Mouse (Mus musculus): ENCODE measurements around the gene Ncf1.

Ncf1 gene

DNA sequence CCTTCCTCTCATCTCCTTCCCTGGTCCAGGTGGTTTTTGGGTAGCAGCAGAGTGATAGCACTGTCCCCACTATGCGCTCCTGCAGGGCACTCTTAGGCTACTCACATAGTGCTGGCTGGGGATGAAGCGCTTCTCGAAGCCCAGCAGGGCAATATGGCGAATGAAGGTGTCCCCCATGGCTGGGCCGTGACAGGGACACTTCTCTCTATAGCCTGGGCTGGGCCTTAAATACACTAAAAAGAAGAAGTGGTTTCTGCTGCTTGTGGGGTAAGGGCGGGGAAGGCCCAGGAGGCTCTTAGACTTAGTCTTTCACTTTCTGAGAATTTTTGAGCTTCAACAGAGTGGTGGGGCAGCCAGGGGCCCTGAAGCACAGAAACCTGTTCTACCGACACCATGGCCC, at the start of gene Ncf1:
Gene Ncf1, minus strand, starts transcription at position 235 of the 400 bp plus-strand sequence.
- Histone ChIP-seq H3K36me3 (ENCODE audit: insufficient read depth, low read length) (no peaks in the 10 kb centered on the region), H3K27me3 (ENCODE audit: insufficient read depth, low read length) (peaks cover 16% of the 10 kb centered on the region), H3K4me1 (replicated peaks; ENCODE audit: low read depth, low read length) (peaks cover 70% of the 10 kb centered on the region), H3K9me3 (ENCODE audit: low read length) (no peaks in the 10 kb centered on the region), H3K4me3 (replicated peaks; ENCODE audit: low read length) (no peak within 1 kb of the TSS)
- TF ChIP-seq POU5F1 (IDR thresholded peaks at IDR 0.05; ENCODE audit: borderline replicate concordance, low read length) (no peak), NANOG (IDR thresholded peaks at IDR 0.05; ENCODE audit: borderline replicate concordance, low read length) (no peak), CTCF (conservative IDR thresholded peaks at IDR 0.05; ENCODE audit: low read length) (no peak)

DNA sequence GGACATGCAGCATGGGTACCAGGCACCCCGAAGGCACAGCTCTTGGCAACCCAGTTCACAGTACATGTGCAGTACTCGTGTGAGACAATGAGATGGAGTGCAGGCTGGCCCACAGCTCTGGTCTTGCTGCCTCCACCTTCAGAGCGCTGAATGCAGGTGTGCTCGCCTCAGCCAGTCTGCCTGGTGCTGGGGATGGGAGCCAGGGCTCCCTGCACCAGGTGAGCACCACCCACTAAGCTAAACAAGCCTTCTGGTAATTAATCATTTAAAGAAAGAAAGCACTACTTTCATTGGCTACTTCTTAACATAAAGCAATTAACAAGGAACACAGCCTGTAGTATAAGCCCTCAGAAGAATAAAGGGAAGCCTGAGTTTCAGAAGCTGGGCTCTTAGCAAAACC, 47.7 kb upstream of the Ncf1 start:
- Histone ChIP-seq H3K9me3 (ENCODE audit: low read length) (no peaks in the 10 kb centered on the region), H3K4me3 (replicated peaks; ENCODE audit: low read length) (no peak overlapping the region), H3K36me3 (ENCODE audit: insufficient read depth, low read length) (peaks cover 93% of the 10 kb centered on the region), H3K4me1 (replicated peaks; ENCODE audit: low read depth, low read length) (peaks cover 72% of the 10 kb centered on the region), H3K27me3 (ENCODE audit: insufficient read depth, low read length) (no peaks in the 10 kb centered on the region)
- TF ChIP-seq POU5F1 (IDR thresholded peaks at IDR 0.05; ENCODE audit: borderline replicate concordance, low read length): no peak
- no peak for TF ChIP-seq CTCF (conservative IDR thresholded peaks at IDR 0.05; ENCODE audit: low read length)
- no peak for TF ChIP-seq NANOG (IDR thresholded peaks at IDR 0.05; ENCODE audit: borderline replicate concordance, low read length)

DNA sequence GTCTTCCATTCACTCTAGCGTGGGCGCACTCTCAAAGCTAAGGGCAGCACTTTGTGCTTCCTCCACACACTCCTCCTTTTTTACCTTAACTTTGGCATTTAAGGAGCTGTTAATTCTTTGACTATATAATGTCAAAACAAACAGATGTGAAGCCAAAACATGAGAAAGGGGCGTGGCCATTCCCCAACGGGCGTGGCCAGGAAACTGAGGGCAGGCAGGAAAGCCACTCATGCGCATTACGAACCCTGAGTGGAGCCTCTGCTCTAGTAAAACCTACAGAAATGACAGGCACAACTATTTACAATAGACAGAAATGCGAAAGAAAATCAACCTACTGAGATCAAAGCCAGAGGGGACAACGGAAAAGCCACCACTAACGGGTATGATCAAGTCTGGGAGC, 46.1 kb upstream of the Ncf1 start:
- TF ChIP-seq POU5F1 (IDR thresholded peaks at IDR 0.05; ENCODE audit: borderline replicate concordance, low read length) (no peak), NANOG (IDR thresholded peaks at IDR 0.05; ENCODE audit: borderline replicate concordance, low read length) (no peak), CTCF (conservative IDR thresholded peaks at IDR 0.05; ENCODE audit: low read length) (no peak)
- H3K27me3 ChIP-seq (ENCODE audit: insufficient read depth, low read length): no peaks in the 10 kb centered on the region
- peaks cover 77% of the 10 kb centered on the region for H3K4me1 ChIP-seq (replicated peaks; ENCODE audit: low read depth, low read length)
- H3K9me3 ChIP-seq (ENCODE audit: low read length): no peaks in the 10 kb centered on the region
- 0 out of 2 replicates have a peak overlapping the region, but pooled peaks have one; percentile 26 for H3K4me3 ChIP-seq (replicated peaks; ENCODE audit: low read length)
- peaks cover 97% of the 10 kb centered on the region for H3K36me3 ChIP-seq (ENCODE audit: insufficient read depth, low read length)

DNA sequence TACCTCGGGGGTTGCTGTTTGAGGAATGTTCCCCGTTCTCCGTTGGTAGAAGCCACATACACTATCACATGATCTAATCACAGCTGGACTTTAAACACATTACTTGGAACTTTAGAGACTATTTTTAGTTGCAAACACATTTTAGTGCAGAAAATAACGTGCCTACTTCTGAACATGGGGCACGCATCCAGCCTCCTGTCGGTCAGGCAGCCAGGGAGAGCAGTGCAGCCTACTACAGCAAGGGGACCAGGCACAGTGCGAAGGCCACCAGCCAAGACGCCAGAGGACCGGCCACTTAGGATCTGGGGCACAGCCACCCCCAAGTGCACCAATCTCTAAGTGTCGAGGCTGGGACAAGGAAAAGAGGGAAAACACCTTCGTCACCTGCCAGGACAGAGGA, 45.6 kb upstream of the Ncf1 start:
- Histone ChIP-seq H3K4me3 (replicated peaks; ENCODE audit: low read length) (0 out of 2 replicates have a peak overlapping the region, but pooled peaks have one; percentile 26), H3K9me3 (ENCODE audit: low read length) (no peaks in the 10 kb centered on the region), H3K27me3 (ENCODE audit: insufficient read depth, low read length) (no peaks in the 10 kb centered on the region), H3K4me1 (replicated peaks; ENCODE audit: low read depth, low read length) (peaks cover 79% of the 10 kb centered on the region), H3K36me3 (ENCODE audit: insufficient read depth, low read length) (peaks cover 97% of the 10 kb centered on the region)
- no peak for TF ChIP-seq CTCF (conservative IDR thresholded peaks at IDR 0.05; ENCODE audit: low read length)
- TF ChIP-seq NANOG (IDR thresholded peaks at IDR 0.05; ENCODE audit: borderline replicate concordance, low read length): no peak
- TF ChIP-seq POU5F1 (IDR thresholded peaks at IDR 0.05; ENCODE audit: borderline replicate concordance, low read length): no peak

DNA sequence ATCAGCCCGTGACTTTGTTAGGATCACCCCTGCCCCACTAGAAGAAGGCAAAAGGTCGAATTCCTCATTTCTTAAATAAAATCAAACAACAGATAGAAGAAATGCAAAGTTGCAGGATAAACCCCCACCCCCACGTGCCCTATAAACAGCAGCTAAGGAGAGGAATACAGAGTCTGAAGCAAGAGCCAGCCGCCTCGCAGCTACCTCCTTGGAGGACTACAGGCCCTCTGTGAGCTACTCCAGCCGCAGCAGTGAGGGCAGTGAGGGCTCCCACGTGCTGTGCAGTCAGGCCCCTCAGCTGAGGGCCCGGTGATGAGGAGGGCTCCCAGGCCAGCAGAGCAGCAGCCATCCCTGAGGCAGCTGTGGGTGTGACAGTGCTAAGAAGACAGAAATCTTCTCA, 44.3 kb upstream of the Ncf1 start:
- TF ChIP-seq CTCF (conservative IDR thresholded peaks at IDR 0.05; ENCODE audit: low read length): no peak
- no peak for TF ChIP-seq NANOG (IDR thresholded peaks at IDR 0.05; ENCODE audit: borderline replicate concordance, low read length)
- no peak for TF ChIP-seq POU5F1 (IDR thresholded peaks at IDR 0.05; ENCODE audit: borderline replicate concordance, low read length)
- Histone ChIP-seq H3K4me1 (replicated peaks; ENCODE audit: low read depth, low read length) (peaks cover 80% of the 10 kb centered on the region), H3K36me3 (ENCODE audit: insufficient read depth, low read length) (peaks cover 97% of the 10 kb centered on the region), H3K4me3 (replicated peaks; ENCODE audit: low read length) (no peak overlapping the region), H3K27me3 (ENCODE audit: insufficient read depth, low read length) (no peaks in the 10 kb centered on the region), H3K9me3 (ENCODE audit: low read length) (no peaks in the 10 kb centered on the region)

DNA sequence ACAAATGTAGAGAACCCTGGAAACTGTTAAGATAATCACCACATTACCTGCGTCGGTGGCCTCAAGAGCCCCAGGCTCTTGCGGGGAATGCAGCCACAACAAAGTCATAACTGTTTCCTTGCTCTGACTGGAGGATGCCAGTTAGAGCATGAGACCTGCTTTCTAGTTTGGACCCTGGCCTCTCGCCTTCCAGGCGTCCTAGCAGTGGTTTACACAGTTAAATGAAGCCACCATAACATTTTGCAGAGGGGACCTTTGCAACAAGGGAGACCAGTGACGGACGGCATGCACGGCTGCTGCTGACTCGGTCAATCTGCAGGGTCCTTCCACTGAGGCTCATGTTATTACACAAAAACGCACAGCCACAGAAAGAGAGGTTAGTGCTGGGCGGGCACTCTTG, 43.3 kb upstream of the Ncf1 start:
- Histone ChIP-seq H3K4me3 (replicated peaks; ENCODE audit: low read length) (no peak overlapping the region), H3K4me1 (replicated peaks; ENCODE audit: low read depth, low read length) (peaks cover 80% of the 10 kb centered on the region), H3K36me3 (ENCODE audit: insufficient read depth, low read length) (peaks cover 99% of the 10 kb centered on the region), H3K27me3 (ENCODE audit: insufficient read depth, low read length) (no peaks in the 10 kb centered on the region), H3K9me3 (ENCODE audit: low read length) (no peaks in the 10 kb centered on the region)
- TF ChIP-seq NANOG (IDR thresholded peaks at IDR 0.05; ENCODE audit: borderline replicate concordance, low read length) (no peak), CTCF (conservative IDR thresholded peaks at IDR 0.05; ENCODE audit: low read length) (no peak), POU5F1 (IDR thresholded peaks at IDR 0.05; ENCODE audit: borderline replicate concordance, low read length) (no peak)

DNA sequence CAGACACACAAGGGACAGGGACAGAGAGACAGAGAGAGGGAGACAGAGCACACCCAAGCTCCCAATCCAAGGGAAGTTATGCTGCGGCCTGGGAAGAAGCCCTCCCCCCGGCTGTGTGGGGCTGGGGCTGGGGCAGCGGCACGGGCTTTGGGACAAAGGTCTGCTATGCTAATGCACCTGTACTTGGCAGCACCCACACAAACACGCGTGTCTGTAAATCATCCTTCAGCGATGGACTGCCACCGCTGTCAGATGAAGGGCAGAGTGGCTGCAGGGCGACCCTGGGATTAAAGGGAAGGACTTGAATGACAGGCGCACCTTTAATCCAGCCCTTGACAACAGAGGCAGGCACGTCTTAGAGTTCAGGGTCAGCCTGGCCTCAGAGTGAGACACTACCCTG, 42.0 kb upstream of the Ncf1 start:
- peaks cover 80% of the 10 kb centered on the region for H3K4me1 ChIP-seq (replicated peaks; ENCODE audit: low read depth, low read length)
- no peaks in the 10 kb centered on the region for H3K9me3 ChIP-seq (ENCODE audit: low read length)
- H3K27me3 ChIP-seq (ENCODE audit: insufficient read depth, low read length): no peaks in the 10 kb centered on the region
- no peak overlapping the region for H3K4me3 ChIP-seq (replicated peaks; ENCODE audit: low read length)
- peaks cover 94% of the 10 kb centered on the region for H3K36me3 ChIP-seq (ENCODE audit: insufficient read depth, low read length)
- TF ChIP-seq CTCF (conservative IDR thresholded peaks at IDR 0.05; ENCODE audit: low read length) (no peak), POU5F1 (IDR thresholded peaks at IDR 0.05; ENCODE audit: borderline replicate concordance, low read length) (no peak), NANOG (IDR thresholded peaks at IDR 0.05; ENCODE audit: borderline replicate concordance, low read length) (no peak)

DNA sequence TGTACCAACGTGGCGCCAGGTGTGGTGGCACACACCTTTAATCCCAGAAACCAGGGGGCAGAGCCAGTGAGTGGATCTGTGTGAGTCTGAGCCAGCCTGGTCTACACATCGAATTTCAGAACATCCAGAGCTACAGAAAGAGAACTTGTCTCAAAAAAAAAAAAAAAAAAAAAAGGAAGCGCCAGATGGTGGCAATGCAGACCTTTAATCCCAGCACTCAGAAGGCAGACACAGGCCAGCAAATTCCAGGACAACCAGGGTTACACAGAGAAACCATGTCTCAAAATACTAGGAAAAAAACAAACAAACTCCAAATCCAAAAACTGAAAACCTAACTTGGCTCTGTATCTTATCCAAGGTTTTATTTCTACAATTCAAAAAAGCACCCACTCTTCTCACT, 41.1 kb upstream of the Ncf1 start:
- Histone ChIP-seq H3K36me3 (ENCODE audit: insufficient read depth, low read length) (peaks cover 95% of the 10 kb centered on the region), H3K4me3 (replicated peaks; ENCODE audit: low read length) (no peak overlapping the region), H3K27me3 (ENCODE audit: insufficient read depth, low read length) (no peaks in the 10 kb centered on the region), H3K4me1 (replicated peaks; ENCODE audit: low read depth, low read length) (peaks cover 78% of the 10 kb centered on the region), H3K9me3 (ENCODE audit: low read length) (no peaks in the 10 kb centered on the region)
- TF ChIP-seq NANOG (IDR thresholded peaks at IDR 0.05; ENCODE audit: borderline replicate concordance, low read length) (no peak), POU5F1 (IDR thresholded peaks at IDR 0.05; ENCODE audit: borderline replicate concordance, low read length) (no peak), CTCF (conservative IDR thresholded peaks at IDR 0.05; ENCODE audit: low read length) (no peak)

DNA sequence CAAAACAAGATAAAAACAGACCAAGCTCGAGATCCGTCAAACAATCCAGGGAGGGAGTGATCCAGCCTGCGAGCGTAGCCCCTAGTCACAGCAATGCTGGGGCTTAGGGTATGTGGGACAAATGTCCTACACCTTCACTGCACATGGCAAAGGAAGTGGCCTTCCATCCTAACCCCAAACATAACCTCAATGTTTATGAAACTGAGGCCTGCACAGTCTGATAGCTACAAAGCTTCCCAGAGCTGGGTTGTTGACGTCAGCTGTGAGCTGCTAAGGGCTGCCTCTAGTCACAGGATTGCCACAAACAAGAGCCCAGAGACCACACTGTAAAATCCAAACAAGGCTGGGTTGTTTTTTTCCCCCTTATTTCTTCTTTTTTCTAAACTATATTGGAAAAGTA, 40.3 kb upstream of the Ncf1 start:
- Histone ChIP-seq H3K4me3 (replicated peaks; ENCODE audit: low read length) (no peak overlapping the region), H3K27me3 (ENCODE audit: insufficient read depth, low read length) (no peaks in the 10 kb centered on the region), H3K9me3 (ENCODE audit: low read length) (no peaks in the 10 kb centered on the region), H3K36me3 (ENCODE audit: insufficient read depth, low read length) (peaks cover 95% of the 10 kb centered on the region), H3K4me1 (replicated peaks; ENCODE audit: low read depth, low read length) (peaks cover 70% of the 10 kb centered on the region)
- TF ChIP-seq POU5F1 (IDR thresholded peaks at IDR 0.05; ENCODE audit: borderline replicate concordance, low read length) (no peak), NANOG (IDR thresholded peaks at IDR 0.05; ENCODE audit: borderline replicate concordance, low read length) (no peak), CTCF (conservative IDR thresholded peaks at IDR 0.05; ENCODE audit: low read length) (no peak)
